Mouse (Mus musculus): ENCODE data around the gene Eif3c. TPM values are rescaled to one million over a fixed set of nuclear protein-coding genes. Genes with fewer than 3 reads are reported as not detected.

Eif3c gene
- polyA plus RNA-seq, 1 experiment from 2014 or later, result 200 TPM

GRCm38 (mm10) chr7:126507126-126507778 is 59.0 kb downstream of the Eif3c start:
- Histone ChIP-seq H3K36me3 (no peaks in the 10 kb centered on the region), H3K27me3 (no peaks in the 10 kb centered on the region), H3K4me3 (no peak overlapping the region), H3K4me1 (no peaks in the 10 kb centered on the region), H3K4me2 (replicated peaks) (no peak overlapping the region), H3K9me3 (no peaks in the 10 kb centered on the region), H3K27ac (no peak overlapping the region), H3K9ac (peak overlapping the region; percentile 27; the same call in 1 of the 2 replicates)
- ATAC-seq (ENCODE audit: insufficient number of reproducible peaks, insufficient read depth, low FRiP score, low TSS enrichment), result no peak
- 81% methylated on average over 8 of the region's 8 CpGs for WGBS

- Histone ChIP-seq H3K4me1 (peaks cover 9% of the 10 kb centered on the region), H3K4me3 (no peak overlapping the region), H3K9ac (no peak overlapping the region), H3K9me3 (no peaks in the 10 kb centered on the region), H3K4me2 (replicated peaks) (no peak overlapping the region), H3K27ac (no peak overlapping the region), H3K36me3 (peaks cover 13% of the 10 kb centered on the region), H3K27me3 (no peaks in the 10 kb centered on the region)
- ATAC-seq (ENCODE audit: insufficient number of reproducible peaks, insufficient read depth, low FRiP score, low TSS enrichment), result no peak
- 90% methylated on average over 2 of the region's 2 CpGs for WGBS
Measured at GRCm38 (mm10) chr7:126504913-126505312, 61.3 kb downstream of the Eif3c start.

- H3K4me1 ChIP-seq, result peaks cover 9% of the 10 kb centered on the region
- H3K4me3 ChIP-seq, result peak within 1 kb of the TSS; percentile 100
- peak within 1 kb of the TSS; percentile 100 for H3K27ac ChIP-seq
- H3K9ac ChIP-seq, result peak within 1 kb of the TSS; percentile 100
- no peaks in the 10 kb centered on the region for H3K27me3 ChIP-seq
- peaks cover 28% of the 10 kb centered on the region for H3K36me3 ChIP-seq
- peak; percentile 87 for ATAC-seq (ENCODE audit: insufficient number of reproducible peaks, insufficient read depth, low FRiP score, low TSS enrichment)
- WGBS, result under 1% methylated on average over 52 of the region's 72 CpGs
- H3K4me2 ChIP-seq (replicated peaks), result peak within 1 kb of the TSS; percentile 85
- no peaks in the 10 kb centered on the region for H3K9me3 ChIP-seq
Measured at GRCm38 (mm10) chr7:126503273-126503878, 62.8 kb downstream of the Eif3c start, which contains the start of gene Atxn2l. TSS of gene Atxn2l (minus strand) at chr7:126503437.

GRCm38 (mm10) chr7:126502751-126503150 is 63.5 kb downstream of the Eif3c start:
- H3K4me1 ChIP-seq, result peaks cover 9% of the 10 kb centered on the region
- WGBS, result 1% methylated on average over 40 of the region's 40 CpGs
- H3K36me3 ChIP-seq, result peaks cover 34% of the 10 kb centered on the region
- ATAC-seq (ENCODE audit: insufficient number of reproducible peaks, insufficient read depth, low FRiP score, low TSS enrichment), result peak; percentile 11; the same call in 1 of the 2 replicates
- H3K9me3 ChIP-seq, result no peaks in the 10 kb centered on the region
- H3K27me3 ChIP-seq, result no peaks in the 10 kb centered on the region
- H3K4me3 ChIP-seq, result peak overlapping the region; percentile 100
- H3K9ac ChIP-seq, result peak overlapping the region; percentile 100
- peak overlapping the region; percentile 85 for H3K4me2 ChIP-seq (replicated peaks)
- peak overlapping the region; percentile 100 for H3K27ac ChIP-seq

DNA sequence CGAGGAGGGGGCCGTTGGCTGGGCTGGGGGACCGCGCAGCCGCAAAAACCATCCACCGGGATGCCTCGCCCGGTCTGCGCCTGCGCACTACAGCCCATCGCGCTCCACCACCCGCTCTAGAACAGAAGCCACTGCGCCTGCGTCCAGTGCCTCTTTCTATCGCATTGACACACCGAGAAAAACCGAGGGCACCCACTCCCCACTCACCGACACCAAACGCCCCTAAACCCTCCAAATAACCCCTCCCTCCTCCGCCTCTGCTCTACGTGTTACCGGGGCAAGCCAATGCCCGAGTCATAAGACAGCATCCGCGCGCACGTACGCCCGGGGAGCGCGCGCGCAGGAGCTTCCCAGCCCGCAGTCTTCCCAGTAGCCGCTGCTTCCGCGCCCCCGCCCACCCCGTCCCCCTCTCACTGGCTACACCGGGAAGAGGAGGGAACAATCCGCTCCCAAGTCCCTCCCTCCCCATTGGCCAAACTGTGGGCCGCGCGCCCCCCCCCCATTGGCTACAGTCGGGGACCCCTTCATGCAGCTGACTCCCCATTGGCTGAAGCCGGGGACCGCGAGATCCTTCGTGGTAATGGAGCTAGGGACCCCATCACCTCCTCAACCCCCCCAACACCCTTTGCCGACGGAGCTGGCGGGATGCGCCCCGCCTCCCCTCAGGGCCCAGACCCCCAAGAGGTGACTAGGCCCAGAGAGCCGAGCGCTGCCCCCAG is 64.0 kb downstream of the Eif3c start:
- no peaks in the 10 kb centered on the region for H3K27me3 ChIP-seq
- peak overlapping the region; percentile 100 for H3K27ac ChIP-seq
- peak overlapping the region; percentile 85 for H3K4me2 ChIP-seq (replicated peaks)
- H3K9me3 ChIP-seq, result no peaks in the 10 kb centered on the region
- peak; percentile 87 for ATAC-seq (ENCODE audit: insufficient number of reproducible peaks, insufficient read depth, low FRiP score, low TSS enrichment)
- peak overlapping the region; percentile 100 for H3K9ac ChIP-seq
- H3K4me3 ChIP-seq, result peak overlapping the region; percentile 100
- H3K36me3 ChIP-seq, result peaks cover 40% of the 10 kb centered on the region
- WGBS, result under 1% methylated on average over 56 of the region's 57 CpGs
- peaks cover 9% of the 10 kb centered on the region for H3K4me1 ChIP-seq

DNA sequence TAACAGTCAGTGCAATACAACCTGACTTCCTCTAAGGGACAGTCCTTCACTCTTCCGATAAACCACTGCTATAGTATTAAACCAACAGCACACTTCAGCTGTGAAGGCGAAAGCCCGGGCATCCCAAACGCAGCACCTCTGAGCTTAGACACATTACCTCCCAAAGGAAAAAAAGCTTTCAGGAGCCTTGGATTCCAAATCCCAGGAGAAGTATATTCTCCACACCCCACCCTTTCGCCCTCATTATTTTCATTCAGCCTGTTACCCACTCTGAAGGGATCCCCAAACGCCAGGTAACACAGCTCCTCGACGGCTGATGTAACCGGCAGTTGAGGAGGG is 64.6 kb downstream of the Eif3c start:
- peaks cover 45% of the 10 kb centered on the region for H3K36me3 ChIP-seq
- H3K4me1 ChIP-seq, result peaks cover 9% of the 10 kb centered on the region
- H3K4me3 ChIP-seq, result peak overlapping the region; percentile 100
- peak overlapping the region; percentile 100 for H3K27ac ChIP-seq
- H3K4me2 ChIP-seq (replicated peaks), result peak overlapping the region; percentile 85
- 4% methylated on average over 9 of the region's 9 CpGs for WGBS
- ATAC-seq (ENCODE audit: insufficient number of reproducible peaks, insufficient read depth, low FRiP score, low TSS enrichment), result no peak
- no peaks in the 10 kb centered on the region for H3K27me3 ChIP-seq
- H3K9me3 ChIP-seq, result no peaks in the 10 kb centered on the region
- H3K9ac ChIP-seq, result peak overlapping the region; percentile 100

DNA sequence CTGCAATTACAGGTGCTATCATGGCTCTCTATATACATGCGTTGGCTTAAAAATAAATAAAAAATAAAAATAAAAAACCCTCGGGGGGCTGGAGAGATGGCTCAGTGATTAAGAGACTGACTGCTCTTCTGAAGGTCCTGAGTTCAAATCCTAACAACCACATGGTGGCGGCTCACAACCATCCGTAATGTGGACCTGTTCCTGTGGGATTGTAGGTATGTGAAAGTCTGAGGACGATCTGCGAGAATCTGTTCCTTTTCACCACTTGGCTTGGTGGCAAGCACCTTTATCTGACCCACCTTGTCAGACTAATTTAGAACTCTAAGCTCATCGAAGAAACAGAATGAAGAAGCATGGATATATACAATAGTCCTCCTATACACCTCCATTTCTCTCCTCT is 66.8 kb downstream of the Eif3c start:
- H3K4me1 ChIP-seq, result peaks cover 9% of the 10 kb centered on the region
- H3K36me3 ChIP-seq, result peaks cover 68% of the 10 kb centered on the region
- no peak for ATAC-seq (ENCODE audit: insufficient number of reproducible peaks, insufficient read depth, low FRiP score, low TSS enrichment)
- H3K4me3 ChIP-seq, result no peak overlapping the region
- no peaks in the 10 kb centered on the region for H3K9me3 ChIP-seq
- no peak overlapping the region for H3K9ac ChIP-seq
- H3K4me2 ChIP-seq (replicated peaks), result no peak overlapping the region
- H3K27me3 ChIP-seq, result no peaks in the 10 kb centered on the region
- WGBS, result 92% methylated on average over 7 of the region's 7 CpGs
- no peak overlapping the region for H3K27ac ChIP-seq

DNA sequence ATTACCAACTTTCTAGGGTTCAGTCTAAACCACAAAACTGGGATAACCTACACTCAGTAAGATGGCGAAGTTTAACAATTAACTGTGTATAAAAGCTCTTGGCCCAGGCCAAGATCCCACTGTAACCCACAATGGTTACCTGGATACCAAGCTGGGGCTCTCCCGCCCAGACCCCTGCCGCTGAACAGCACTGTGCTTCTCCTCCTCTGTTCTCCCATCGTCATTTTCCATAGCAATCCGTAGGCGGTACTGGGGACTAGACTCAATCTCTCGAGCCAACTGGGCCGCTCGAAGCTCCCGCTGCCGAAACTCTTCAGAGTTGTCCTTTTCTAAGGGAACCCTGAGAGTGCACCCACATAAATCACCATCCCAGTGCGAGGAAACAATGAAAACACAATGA is 68.2 kb downstream of the Eif3c start:
- 92% methylated on average over 12 of the region's 12 CpGs for WGBS
- H3K27ac ChIP-seq, result no peak overlapping the region
- ATAC-seq (ENCODE audit: insufficient number of reproducible peaks, insufficient read depth, low FRiP score, low TSS enrichment), result no peak

DNA sequence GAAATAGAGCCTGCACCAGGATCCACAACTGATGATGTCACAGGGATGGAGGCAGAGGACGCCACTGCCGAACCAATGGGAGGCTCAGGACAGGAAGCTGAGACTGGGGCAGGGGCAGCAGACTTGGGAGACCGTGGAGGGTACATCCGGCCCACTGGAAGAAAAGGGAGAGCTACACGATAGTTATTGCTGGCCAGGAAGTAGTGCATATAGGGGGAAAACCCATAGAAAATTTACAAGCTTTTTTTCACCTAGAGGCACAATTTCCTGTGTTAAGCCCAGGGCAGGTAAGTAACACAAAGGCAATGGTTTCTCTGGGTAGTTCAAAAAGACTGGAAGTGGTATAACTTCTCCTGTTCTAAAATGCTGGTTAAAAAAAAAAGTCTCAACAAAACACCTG is 69.7 kb downstream of the Eif3c start:
- peaks cover 96% of the 10 kb centered on the region for H3K36me3 ChIP-seq
- 93% methylated on average over 5 of the region's 5 CpGs for WGBS
- peaks cover 7% of the 10 kb centered on the region for H3K4me1 ChIP-seq
- no peak overlapping the region for H3K4me2 ChIP-seq (replicated peaks)
- H3K9ac ChIP-seq, result no peak overlapping the region
- no peaks in the 10 kb centered on the region for H3K9me3 ChIP-seq
- no peak overlapping the region for H3K27ac ChIP-seq
- H3K4me3 ChIP-seq, result no peak overlapping the region
- no peak for ATAC-seq (ENCODE audit: insufficient number of reproducible peaks, insufficient read depth, low FRiP score, low TSS enrichment)
- no peaks in the 10 kb centered on the region for H3K27me3 ChIP-seq

More for the DNA sequence above, 68.2 kb downstream of the Eif3c start:
- peaks cover 9% of the 10 kb centered on the region for H3K4me1 ChIP-seq
- H3K27me3 ChIP-seq, result no peaks in the 10 kb centered on the region
- no peaks in the 10 kb centered on the region for H3K9me3 ChIP-seq
- H3K36me3 ChIP-seq, result peaks cover 82% of the 10 kb centered on the region
- H3K4me3 ChIP-seq, result no peak overlapping the region
- no peak overlapping the region for H3K9ac ChIP-seq
- no peak overlapping the region for H3K4me2 ChIP-seq (replicated peaks)

Small RNA genes within 50 kb of the gene (microRNA-seq; reads per million reads assigned to microRNA genes)
- gene Mir7059, result 0.91 reads per million

Other genes with a start within 250 kb of the Eif3c start
- gene Lat, start 196.8 kb downstream of the Eif3c start, polyA plus RNA-seq (2016; fragmentation: Nextera tagmentation; extraction: Ambion mirVana), result 2.8 and 3.3 TPM in 2 replicates
- gene Spns1, start 189.0 kb downstream of the Eif3c start, polyA plus RNA-seq (2016; fragmentation: Nextera tagmentation; extraction: Ambion mirVana), result 64.9 and 68.9 TPM in 2 replicates
- 3.1 and 3.2 TPM in 2 replicates for gene Nfatc2ip, start 169.7 kb downstream of the Eif3c start, polyA plus RNA-seq (2016; fragmentation: Nextera tagmentation; extraction: Ambion mirVana)
- not detected in 2 replicates for gene Cd19, start 151.5 kb downstream of the Eif3c start, polyA plus RNA-seq (2016; fragmentation: Nextera tagmentation; extraction: Ambion mirVana)
- gene Rabep2, start 137.7 kb downstream of the Eif3c start, polyA plus RNA-seq (2016; fragmentation: Nextera tagmentation; extraction: Ambion mirVana), result 35.3 and 36.7 TPM in 2 replicates
- 22.3 and 26.8 TPM in 2 replicates for gene Atp2a1, start 103.3 kb downstream of the Eif3c start, polyA plus RNA-seq (2016; fragmentation: Nextera tagmentation; extraction: Ambion mirVana)
- 60.2 and 62.6 TPM in 2 replicates for gene Sh2b1, start 91.0 kb downstream of the Eif3c start, polyA plus RNA-seq (2016; fragmentation: Nextera tagmentation; extraction: Ambion mirVana)
- gene Tufm, start 79.0 kb downstream of the Eif3c start, polyA plus RNA-seq (2016; fragmentation: Nextera tagmentation; extraction: Ambion mirVana), result 138 and 141 TPM in 2 replicates
- 62.9 and 64.0 TPM in 2 replicates for gene Atxn2l, start 63.0 kb downstream of the Eif3c start, polyA plus RNA-seq (2016; fragmentation: Nextera tagmentation; extraction: Ambion mirVana)
- gene Apobr, start 18.5 kb upstream of the Eif3c start, polyA plus RNA-seq (2016; fragmentation: Nextera tagmentation; extraction: Ambion mirVana), result 0.59 and 0.96 TPM in 2 replicates
- 33.3 and 34.4 TPM in 2 replicates for gene Cln3, start 19.4 kb upstream of the Eif3c start, polyA plus RNA-seq (2016; fragmentation: Nextera tagmentation; extraction: Ambion mirVana)
- not detected in 2 replicates for gene Il27, start 28.5 kb upstream of the Eif3c start, polyA plus RNA-seq (2016; fragmentation: Nextera tagmentation; extraction: Ambion mirVana)
- gene Nupr1, start 64.5 kb upstream of the Eif3c start, polyA plus RNA-seq (2016; fragmentation: Nextera tagmentation; extraction: Ambion mirVana), result 4.3 and 5.6 TPM in 2 replicates
- gene Sgf29, start 82.9 kb upstream of the Eif3c start, polyA plus RNA-seq (2016; fragmentation: Nextera tagmentation; extraction: Ambion mirVana), result 43.6 and 48.2 TPM in 2 replicates
- gene Sult1a1, start 110.0 kb upstream of the Eif3c start, polyA plus RNA-seq (2016; fragmentation: Nextera tagmentation; extraction: Ambion mirVana), result 0.97 and 1.6 TPM in 2 replicates
- gene Bola2, start 129.0 kb upstream of the Eif3c start, polyA plus RNA-seq (2016; fragmentation: Nextera tagmentation; extraction: Ambion mirVana), result 138 and 141 TPM in 2 replicates
- 13.4 and 13.5 TPM in 2 replicates for gene Slx1b, start 129.4 kb upstream of the Eif3c start, polyA plus RNA-seq (2016; fragmentation: Nextera tagmentation; extraction: Ambion mirVana)
- gene Coro1a, start 141.4 kb upstream of the Eif3c start, polyA plus RNA-seq (2016; fragmentation: Nextera tagmentation; extraction: Ambion mirVana), result 37.8 and 39.0 TPM in 2 replicates
- 52.2 and 54.5 TPM in 2 replicates for gene Mapk3, start 193.2 kb upstream of the Eif3c start, polyA plus RNA-seq (2016; fragmentation: Nextera tagmentation; extraction: Ambion mirVana)
- gene Gdpd3, start 199.9 kb upstream of the Eif3c start, polyA plus RNA-seq (2016; fragmentation: Nextera tagmentation; extraction: Ambion mirVana), result 1.00 and 1.6 TPM in 2 replicates
- 118 and 119 TPM in 2 replicates for gene Ypel3, start 210.5 kb upstream of the Eif3c start, polyA plus RNA-seq (2016; fragmentation: Nextera tagmentation; extraction: Ambion mirVana)
- 0.61 and 0.85 TPM in 2 replicates for gene Tbx6, start 215.1 kb upstream of the Eif3c start, polyA plus RNA-seq (2016; fragmentation: Nextera tagmentation; extraction: Ambion mirVana)
- 362 and 385 TPM in 2 replicates for gene Ppp4c, start 226.1 kb upstream of the Eif3c start, polyA plus RNA-seq (2016; fragmentation: Nextera tagmentation; extraction: Ambion mirVana)
- 1.2 and 2.0 TPM in 2 replicates for gene Fam57b, start 231.3 kb upstream of the Eif3c start, polyA plus RNA-seq (2016; fragmentation: Nextera tagmentation; extraction: Ambion mirVana)